Mouse (Mus musculus) erythroblast, adult 5-6 weeks (primary cell): Measurements from ENCODE around the gene Nlgn1. TPM values are rescaled to one million over a fixed set of nuclear protein-coding genes. Genes with fewer than 3 reads are reported as not detected.

Source experiments
- ATAC-seq: replicated peaks from 2 replicates; pipeline ENCODE4 v1.8.0; 2016; ENCODE audit warnings: moderate number of reproducible peaks, mild to moderate bottlenecking, moderate TSS enrichment, inconsistent platforms; ENCODE audit not compliant: poor library complexity, low FRiP score, severe bottlenecking
- total RNA-seq, 2 experiments: library from RNA; stranded (forward) in 1 of 2; stranded (reverse) in 1 of 2; fragments of 150-400 nt in 1 of 2; fragments of 200-764, 138-1000 nt in 1 of 2; gene quantifications; 2 replicates each; pipeline versions ENCODE4 v1.2.3 to v1.2.4; 2015 to 2017; ENCODE audit warnings: low replicate concordance in 2 of 2

The Nlgn1 gene
- total RNA-seq, 2 experiments from 2014 or later = not detected

GRCm38 (mm10) chr3:25443657-25444056 is 888.6 kb downstream of the Nlgn1 start:
- no peak for ATAC-seq

GRCm38 (mm10) chr3:25442617-25443016 is 889.6 kb downstream of the Nlgn1 start:
- ATAC-seq = no peak

GRCm38 (mm10) chr3:25426931-25427330 is 905.3 kb downstream of the Nlgn1 start:
- ATAC-seq = no peak

- ATAC-seq = no peak
Observed at GRCm38 (mm10) chr3:25412003-25412402, 920.3 kb downstream of the Nlgn1 start.
